Mouse (Mus musculus): ENCODE data around the gene Aanat. TPM values are rescaled to one million over a fixed set of nuclear protein-coding genes. Genes with fewer than 3 reads are reported as not detected.

Gene Aanat
- total and polyA plus RNA-seq, 3 experiments = not detected

DNA sequence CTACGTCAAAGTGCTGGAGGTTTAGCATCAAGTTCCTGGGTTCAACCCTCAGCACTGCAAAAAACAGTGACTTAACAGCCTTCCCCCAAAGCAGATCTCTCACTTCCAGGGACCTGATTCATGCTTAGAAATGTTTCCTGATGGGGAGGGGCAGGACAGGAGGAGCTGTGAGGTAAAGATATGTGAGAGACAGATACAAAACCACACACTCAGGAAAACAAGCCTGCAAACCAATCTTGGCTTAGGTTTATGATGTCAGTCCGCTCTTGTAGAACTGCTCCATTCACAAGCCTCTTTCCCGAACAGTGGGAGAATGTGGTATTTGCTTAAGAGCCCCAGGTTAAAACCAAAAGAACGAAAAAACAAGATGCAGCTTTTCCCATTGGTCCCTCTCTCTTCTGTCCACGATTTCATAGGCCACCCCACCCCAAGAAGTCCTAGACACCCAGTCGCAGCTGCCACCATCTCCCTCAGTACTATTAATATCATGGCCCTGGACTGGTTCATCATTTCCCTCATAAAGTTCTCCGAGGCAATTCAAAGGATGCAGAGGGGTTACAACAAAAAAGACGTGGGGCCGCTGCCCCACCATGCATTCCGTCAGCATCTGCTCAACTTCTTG lies 6.1 kb upstream of the Aanat start:
- Histone ChIP-seq H3K79me2 (replicated peaks; ENCODE audit: control insufficient read depth, extremely low read depth, insufficient read depth, poor library complexity, severe bottlenecking) (peaks cover 27% of the 10 kb centered on the region), H3K4me2 (ENCODE audit: insufficient read depth, low read depth, poor library complexity, severe bottlenecking) (peak overlapping the region; percentile 77), H3K4me1 (ENCODE audit: control insufficient read depth in 1 of 2, insufficient read depth in 2 of 2) (peaks cover 3 to 44% of the 10 kb centered on the region in 2 experiments), H3K36me3 (replicated peaks in 1 of 2; ENCODE audit: control insufficient read depth in 1 of 2, insufficient read depth in 1 of 2, low read length in 1 of 2) (peaks cover 0 to 30% of the 10 kb centered on the region in 2 experiments), H3K9me3 (replicated peaks; ENCODE audit: low read length) (no peaks in the 10 kb centered on the region), H3K9ac (ENCODE audit: insufficient read depth, low read depth) (peak overlapping the region; percentile 80; the same call in 1 of the 2 replicates), H3K4me3 (replicated peaks in 1 of 3; ENCODE audit: low read depth in 2 of 3, low read length in 2 of 3, poor library complexity in 1 of 3) (peak overlapping the region; percentile 83 to 96 (median 93)), H3K27ac (ENCODE audit: insufficient read depth, low read depth) (no peak overlapping the region), H3K27me3 (replicated peaks) (peaks cover 2% of the 10 kb centered on the region)
- dilution Hi-C loops (cut with MboI; ENCODE audit: extremely low pct_ligation_motif_present, extremely low pct_unique_long_range_greater_than_20kb, low sequenced_read_pairs) (no loop called here), in situ Hi-C loops (cut with MboI; ENCODE audit: low pct_ligation_motif_present, low pct_unique_long_range_greater_than_20kb, low sequenced_read_pairs) (no loop called here)
- TF ChIP-seq SIN3A (IDR thresholded peaks at IDR 0.05; ENCODE audit: low read length) = no peak
- no peak for TF ChIP-seq ZNF384 (IDR thresholded peaks at IDR 0.05; ENCODE audit: low read depth, low read length)
- no peak for DNase-seq (ENCODE audit: extremely low read depth)

DNA sequence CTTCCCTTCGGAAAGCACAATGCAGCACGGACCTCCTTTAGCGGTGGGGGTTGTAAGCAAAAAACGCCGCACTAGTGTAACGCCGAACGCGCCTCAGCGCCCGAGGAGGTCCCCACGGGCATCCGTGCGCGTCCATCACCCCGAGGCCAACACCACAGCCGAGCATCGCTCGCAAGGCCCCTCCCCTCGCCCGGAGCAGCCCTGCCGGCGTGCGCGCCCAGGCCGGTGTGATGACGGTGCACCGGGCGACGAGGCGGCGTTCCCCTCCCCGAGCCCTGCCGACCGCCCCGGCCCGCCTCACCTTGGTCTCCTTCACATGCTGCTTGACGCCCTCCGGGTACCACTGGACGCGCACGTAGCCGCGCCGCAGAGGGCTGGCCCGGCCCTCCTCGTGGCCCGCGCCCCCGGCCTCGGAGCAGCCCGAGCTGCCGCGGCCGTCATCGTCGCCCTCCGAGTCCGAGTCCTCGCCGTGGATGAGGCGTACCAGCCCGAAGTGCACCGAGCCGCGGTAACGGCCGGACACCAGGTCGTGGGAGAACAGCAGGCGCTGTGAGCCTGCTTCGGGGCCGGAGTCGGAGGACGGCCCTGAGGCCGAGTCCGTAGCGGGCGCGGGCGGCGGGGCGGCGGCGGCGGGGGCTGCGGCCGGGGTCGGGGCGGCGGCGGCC lies 5.4 kb upstream of the Aanat start:
- Histone ChIP-seq H3K4me1 (ENCODE audit: control insufficient read depth in 1 of 2, insufficient read depth in 2 of 2) (peaks cover 0 to 37% of the 10 kb centered on the region in 2 experiments; a peak in 3 of 4 replicates), H3K4me2 (ENCODE audit: insufficient read depth, low read depth, poor library complexity, severe bottlenecking) (peak overlapping the region; percentile 77), H3K4me3 (replicated peaks in 1 of 3; ENCODE audit: low read depth in 2 of 3, low read length in 2 of 3, poor library complexity in 1 of 3) (peak overlapping the region; percentile 83 to 96 (median 93)), H3K79me2 (replicated peaks; ENCODE audit: control insufficient read depth, extremely low read depth, insufficient read depth, poor library complexity, severe bottlenecking) (peaks cover 24% of the 10 kb centered on the region), H3K27ac (ENCODE audit: insufficient read depth, low read depth) (peak overlapping the region; percentile 32), H3K9ac (ENCODE audit: insufficient read depth, low read depth) (peak overlapping the region; percentile 80), H3K36me3 (replicated peaks in 1 of 2; ENCODE audit: control insufficient read depth in 1 of 2, insufficient read depth in 1 of 2, low read length in 1 of 2) (peaks cover 0 to 27% of the 10 kb centered on the region in 2 experiments), H3K27me3 (replicated peaks) (peaks cover 2% of the 10 kb centered on the region), H3K9me3 (replicated peaks; ENCODE audit: low read length) (no peaks in the 10 kb centered on the region)
- DNase-seq (ENCODE audit: extremely low read depth) = peak; percentile 42
- in situ Hi-C loops (cut with MboI; ENCODE audit: low pct_ligation_motif_present, low pct_unique_long_range_greater_than_20kb, low sequenced_read_pairs) = no loop called here
- dilution Hi-C loops (cut with MboI; ENCODE audit: extremely low pct_ligation_motif_present, extremely low pct_unique_long_range_greater_than_20kb, low sequenced_read_pairs) = no loop called here
- TF ChIP-seq BHLHE40 (IDR thresholded peaks at IDR 0.05; ENCODE audit: low read depth, low read length) (no peak; the same call in 1 of the 2 replicates), MEF2A (IDR thresholded peaks at IDR 0.05; ENCODE audit: borderline replicate concordance, low read depth, low read length) (peak; percentile 39; the same call in 1 of the 2 replicates), UBTF (IDR thresholded peaks at IDR 0.05; ENCODE audit: low read depth, low read length) (no peak), ZKSCAN1 (IDR thresholded peaks at IDR 0.05; ENCODE audit: borderline replicate concordance, low read depth, low read length) (no peak), USF1 (IDR thresholded peaks at IDR 0.05; ENCODE audit: low read depth, low read length) (no peak), RCOR1 (conservative IDR thresholded peaks at IDR 0.05; ENCODE audit: low read depth, low read length) (no peak), SMC3 (IDR thresholded peaks at IDR 0.05; ENCODE audit: low read depth, low read length) (no peak), PAX5 (IDR thresholded peaks at IDR 0.05; ENCODE audit: low read length) (no peak), JUND (conservative IDR thresholded peaks at IDR 0.05; ENCODE audit: low read depth, low read length) (no peak), JUN (IDR thresholded peaks at IDR 0.05; ENCODE audit: insufficient read depth, low read depth, low read length) (no peak), ELF1 (IDR thresholded peaks at IDR 0.05; ENCODE audit: low read depth, low read length) (no peak), CTCF (conservative IDR thresholded peaks at IDR 0.05 in 1 of 2, IDR thresholded peaks at IDR 0.05 in 1 of 2; ENCODE audit: low read depth in 2 of 2, low read length in 2 of 2) (no peak), TCF12 (IDR thresholded peaks at IDR 0.05; ENCODE audit: low read depth, low read length) (peak; percentile 56; the same call in 1 of the 2 replicates), RAD21 (IDR thresholded peaks at IDR 0.05; ENCODE audit: low read depth, low read length) (no peak), KAT2A (IDR thresholded peaks at IDR 0.05; ENCODE audit: insufficient replicate concordance, low read length) (0 out of 2 replicates have a peak, but pooled peaks have one; percentile 16), IRF4 (IDR thresholded peaks at IDR 0.05; ENCODE audit: low read depth, low read length) (no peak), POLR2A (IDR thresholded peaks at IDR 0.05; ENCODE audit: low read depth, low read length) (no peak), CHD1 (IDR thresholded peaks at IDR 0.05; ENCODE audit: low read depth, low read length) (no peak), ZNF384 (IDR thresholded peaks at IDR 0.05; ENCODE audit: low read depth, low read length) (no peak), CHD2 (IDR thresholded peaks at IDR 0.05; ENCODE audit: low read length) (no peak), ZC3H11A (IDR thresholded peaks at IDR 0.05; ENCODE audit: low read depth, low read length) (no peak), MYC (IDR thresholded peaks at IDR 0.05; ENCODE audit: low read depth, low read length) (no peak), TBP (conservative IDR thresholded peaks at IDR 0.05; ENCODE audit: low read depth, low read length) (no peak), ETS1 (conservative IDR thresholded peaks at IDR 0.05; ENCODE audit: low read depth, low read length) (no peak), NRF1 (IDR thresholded peaks at IDR 0.05; ENCODE audit: low read depth, low read length) (no peak; the same call in 1 of the 2 replicates), HCFC1 (IDR thresholded peaks at IDR 0.05; ENCODE audit: low read depth, low read length) (no peak), USF2 (conservative IDR thresholded peaks at IDR 0.05; ENCODE audit: low read depth, low read length) (no peak), NELFE (IDR thresholded peaks at IDR 0.05; ENCODE audit: low read depth, low read length) (0 out of 2 replicates have a peak, but pooled peaks have one; percentile 49), E2F4 (IDR thresholded peaks at IDR 0.05; ENCODE audit: insufficient replicate concordance, low read depth, low read length) (no peak), MAX (IDR thresholded peaks at IDR 0.05; ENCODE audit: low read length) (peak; percentile 20; the same call in 1 of the 2 replicates)
